Mouse (Mus musculus): Measurements from ENCODE around the gene Erp44. TPM values are rescaled to one million over a fixed set of nuclear protein-coding genes. Genes with fewer than 3 reads are reported as not detected.

Erp44 gene
- total RNA-seq, 2 experiments from 2014 or later: 29.8 to 31.9 TPM

DNA sequence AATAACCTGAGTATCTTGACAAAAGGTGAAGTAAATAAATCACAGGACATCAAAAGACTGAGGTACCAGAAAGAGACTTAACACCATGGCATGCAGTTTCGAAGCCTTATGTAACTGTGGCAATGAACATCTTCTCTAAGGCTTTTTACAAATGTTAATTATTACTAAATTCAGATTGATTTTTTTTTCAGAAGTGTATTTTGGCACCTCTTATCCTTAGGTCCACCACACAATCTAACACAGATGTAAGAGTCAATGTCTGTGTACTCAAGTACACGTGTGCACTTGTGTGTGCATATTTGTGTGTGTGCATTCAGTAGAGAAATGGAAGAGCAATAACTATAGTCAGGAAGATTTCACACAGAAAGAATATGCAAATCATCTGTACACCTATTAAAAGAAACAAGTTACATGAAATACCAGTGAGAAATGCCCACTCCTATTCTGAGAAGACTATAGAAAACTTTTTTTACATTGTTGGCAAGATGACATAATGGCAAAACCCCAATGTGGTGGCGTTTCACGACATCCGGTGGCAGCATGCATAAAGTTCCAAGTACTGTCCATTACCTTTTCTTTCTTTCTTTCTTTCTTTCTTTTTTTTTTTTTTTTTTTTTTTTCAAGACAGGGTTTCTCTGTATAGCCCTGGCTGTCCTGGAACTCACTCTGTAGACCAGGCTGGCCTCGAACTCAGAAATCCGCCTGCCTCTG lies 6.1 kb downstream of the Erp44 start:
- DNase-seq: no peak
- H3K27ac ChIP-seq: no peak overlapping the region
- intact Hi-C loops (cut with DNase I): no loop called here

DNA sequence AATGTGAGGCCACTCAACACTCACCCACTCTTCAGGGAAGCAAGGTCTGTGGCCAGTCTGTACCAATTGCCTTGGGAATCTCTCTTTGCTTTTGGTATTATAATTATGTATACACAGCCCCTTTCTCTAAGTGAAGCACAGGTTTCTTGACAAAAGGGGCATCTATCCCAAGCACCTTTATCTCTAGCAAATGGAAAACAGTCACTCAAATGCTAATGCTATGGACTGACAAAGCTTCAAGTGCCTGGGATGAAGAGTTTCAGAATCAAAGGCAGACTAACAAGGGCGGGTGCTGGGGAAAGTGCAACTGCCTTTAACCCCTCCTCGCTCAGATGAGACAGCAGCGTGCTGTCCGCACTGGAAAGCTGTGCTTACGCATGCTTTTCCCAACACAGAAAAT lies 7.5 kb downstream of the Erp44 start:
- H3K4me3 ChIP-seq: no peak overlapping the region
- H3K27ac ChIP-seq: no peak overlapping the region
- intact Hi-C loops (cut with DNase I): no loop called here
- no peak for DNase-seq
- no peak for TF ChIP-seq CTCF (IDR thresholded peaks at IDR 0.05)

More for the DNA sequence above, 6.1 kb downstream of the Erp44 start:
- no peak for TF ChIP-seq CTCF (IDR thresholded peaks at IDR 0.05)
- H3K4me3 ChIP-seq: no peak overlapping the region

DNA sequence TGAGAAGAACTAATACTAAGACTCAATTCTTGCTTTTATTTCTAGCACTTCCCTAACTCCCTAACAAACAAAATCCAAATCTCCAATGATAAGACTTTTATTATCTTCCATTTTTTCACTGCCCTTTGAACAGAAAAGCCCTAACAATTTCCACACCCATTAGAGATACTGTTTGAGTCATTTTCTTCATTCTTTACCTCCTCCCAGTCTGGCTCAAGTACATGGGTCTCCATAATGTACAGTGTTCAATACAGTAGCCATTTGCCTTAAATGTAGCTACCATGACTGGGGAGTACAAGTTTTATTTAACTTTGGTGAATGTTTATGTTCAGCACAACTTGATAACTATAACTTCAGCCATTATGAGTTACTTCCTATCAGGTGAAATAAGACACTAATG lies 8.8 kb downstream of the Erp44 start:
- no peak overlapping the region for H3K27ac ChIP-seq
- intact Hi-C loops (cut with DNase I): no loop called here
- no peak for TF ChIP-seq CTCF (IDR thresholded peaks at IDR 0.05)
- H3K4me3 ChIP-seq: no peak overlapping the region
- no peak for DNase-seq

DNA sequence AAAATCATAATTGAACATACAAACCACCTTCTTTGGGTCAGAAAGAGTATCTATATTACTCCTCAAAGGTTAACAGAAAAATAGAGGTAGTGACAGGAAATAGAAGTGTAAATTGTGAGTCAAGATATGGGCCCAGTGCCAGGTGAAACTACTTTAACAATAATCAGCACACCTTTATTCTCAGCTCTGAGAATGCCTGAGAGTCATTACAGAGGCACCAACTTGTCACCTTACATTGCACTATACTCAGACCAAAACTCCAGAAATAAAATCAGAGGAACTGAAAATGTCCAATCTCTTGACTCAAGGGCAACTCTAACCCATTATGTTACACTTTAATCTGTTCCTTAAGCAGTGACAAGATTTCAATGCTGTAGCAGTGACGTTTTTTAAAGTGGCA lies 11.2 kb downstream of the Erp44 start:
- no peak for DNase-seq
- intact Hi-C loops (cut with DNase I): no loop called here
- Histone ChIP-seq H3K27ac (no peak overlapping the region), H3K4me3 (no peak overlapping the region)
- no peak for TF ChIP-seq CTCF (IDR thresholded peaks at IDR 0.05)

DNA sequence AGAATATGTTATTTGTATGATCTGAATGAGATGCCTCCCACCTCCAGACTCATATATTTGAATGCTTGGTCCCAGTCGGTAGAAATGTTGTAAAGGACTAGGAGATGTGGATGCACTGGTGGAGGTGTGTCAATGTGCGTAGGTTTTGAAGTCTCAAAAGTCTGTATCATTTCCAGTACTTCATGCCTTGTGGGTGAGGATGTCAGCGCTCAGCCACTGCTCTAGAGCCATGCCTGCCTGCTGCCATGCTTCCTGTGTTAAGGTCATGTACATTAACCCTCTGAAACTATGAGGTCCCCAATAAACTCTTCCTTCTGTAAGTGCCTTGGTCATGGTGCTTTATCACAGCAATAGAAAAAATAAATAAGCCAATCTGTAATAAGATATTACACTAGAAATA lies 11.7 kb downstream of the Erp44 start:
- TF ChIP-seq CTCF (IDR thresholded peaks at IDR 0.05): no peak
- no peak for DNase-seq
- intact Hi-C loops (cut with DNase I): no loop called here

DNA sequence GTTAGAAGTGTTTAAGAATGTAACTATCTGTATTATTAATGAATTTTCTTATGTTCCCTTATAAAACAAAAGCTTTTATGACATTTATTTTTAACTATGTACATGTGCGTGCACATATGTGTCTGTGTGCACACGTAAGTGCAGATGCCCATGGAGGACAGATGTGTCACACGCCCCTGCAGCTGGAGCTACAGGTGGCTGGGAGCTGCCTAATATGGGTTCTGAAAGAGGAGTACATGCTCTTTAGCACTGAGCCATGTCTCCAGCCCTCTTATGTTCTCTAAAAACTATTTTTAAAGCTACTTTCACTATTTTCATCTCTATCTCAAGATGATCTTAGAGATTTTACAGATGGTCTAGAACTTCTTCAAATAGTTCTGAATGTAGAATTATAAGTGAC lies 21.3 kb downstream of the Erp44 start:
- intact Hi-C loops (cut with DNase I): no loop called here
- H3K27ac ChIP-seq: no peak overlapping the region
- TF ChIP-seq CTCF (IDR thresholded peaks at IDR 0.05): no peak
- H3K4me3 ChIP-seq: no peak overlapping the region
- no peak for DNase-seq

More for the DNA sequence above, 11.7 kb downstream of the Erp44 start:
- no peak overlapping the region for H3K4me3 ChIP-seq
- no peak overlapping the region for H3K27ac ChIP-seq

DNA sequence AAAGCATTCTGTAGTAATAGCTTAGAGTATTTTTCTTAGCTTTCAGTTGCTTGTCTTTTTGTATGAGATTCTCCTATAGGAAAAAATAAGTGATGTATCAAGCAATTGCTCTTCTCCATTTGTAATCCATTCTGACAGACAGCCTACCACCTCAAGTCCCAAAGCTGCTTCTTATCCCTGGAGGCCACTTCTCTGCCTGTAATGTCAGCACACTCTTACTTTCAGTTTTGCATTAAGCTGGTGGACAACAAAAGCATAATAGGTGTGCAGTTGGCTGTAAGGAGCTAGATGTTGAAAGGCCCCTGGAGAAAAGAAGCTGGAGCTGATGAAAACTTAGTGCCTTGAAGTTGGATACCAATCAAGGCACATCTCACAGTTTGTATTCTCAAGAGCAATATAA lies 26.1 kb downstream of the Erp44 start:
- Histone ChIP-seq H3K4me3 (no peak overlapping the region), H3K27ac (no peak overlapping the region)
- no peak for TF ChIP-seq CTCF (IDR thresholded peaks at IDR 0.05)
- no peak for DNase-seq
- intact Hi-C loops (cut with DNase I): no loop called here

DNA sequence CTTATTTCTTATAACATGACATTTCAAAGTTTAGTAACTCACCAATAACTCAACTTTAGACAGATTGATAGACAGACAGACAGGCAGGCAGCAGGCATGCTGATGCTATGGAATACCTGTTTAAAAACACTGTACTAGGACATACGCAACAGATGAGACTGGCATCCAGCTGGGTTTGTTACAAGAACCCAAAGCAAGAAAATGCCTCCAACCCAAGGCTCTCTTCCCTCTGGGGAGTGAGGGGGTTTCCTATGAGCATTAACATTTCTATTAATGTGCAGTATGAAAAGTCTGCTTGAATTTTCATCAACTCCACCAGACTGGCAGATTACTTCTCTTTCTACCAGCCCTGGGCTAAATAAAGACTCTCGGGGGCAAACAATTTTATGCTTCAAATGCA lies 35.1 kb downstream of the Erp44 start:
- TF ChIP-seq CTCF (IDR thresholded peaks at IDR 0.05): no peak
- no peak overlapping the region for H3K4me3 ChIP-seq
- intact Hi-C loops (cut with DNase I): no loop called here
- no peak overlapping the region for H3K27ac ChIP-seq
- no peak for DNase-seq

DNA sequence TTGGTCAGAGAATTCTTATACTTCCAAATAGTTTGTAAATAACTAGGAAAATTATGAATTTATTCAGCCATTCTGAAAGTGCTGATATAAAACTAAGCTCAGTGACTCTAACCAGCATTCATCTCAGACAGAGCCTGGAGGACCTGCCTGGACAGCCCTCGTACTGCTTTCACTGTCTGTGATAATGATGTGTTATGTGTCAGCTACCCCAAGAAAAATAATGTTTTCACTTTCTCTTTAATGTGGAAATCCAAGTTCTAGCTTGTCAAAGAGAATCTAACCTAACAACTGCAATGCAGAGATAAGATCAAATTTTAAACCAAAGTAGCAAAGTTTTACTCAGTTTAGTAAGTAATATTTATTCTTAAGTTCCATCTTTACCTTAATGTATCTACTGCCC lies 35.6 kb downstream of the Erp44 start:
- no peak for TF ChIP-seq CTCF (IDR thresholded peaks at IDR 0.05)
- DNase-seq: no peak
- intact Hi-C loops (cut with DNase I): no loop called here
- H3K27ac ChIP-seq: no peak overlapping the region
- H3K4me3 ChIP-seq: no peak overlapping the region

DNA sequence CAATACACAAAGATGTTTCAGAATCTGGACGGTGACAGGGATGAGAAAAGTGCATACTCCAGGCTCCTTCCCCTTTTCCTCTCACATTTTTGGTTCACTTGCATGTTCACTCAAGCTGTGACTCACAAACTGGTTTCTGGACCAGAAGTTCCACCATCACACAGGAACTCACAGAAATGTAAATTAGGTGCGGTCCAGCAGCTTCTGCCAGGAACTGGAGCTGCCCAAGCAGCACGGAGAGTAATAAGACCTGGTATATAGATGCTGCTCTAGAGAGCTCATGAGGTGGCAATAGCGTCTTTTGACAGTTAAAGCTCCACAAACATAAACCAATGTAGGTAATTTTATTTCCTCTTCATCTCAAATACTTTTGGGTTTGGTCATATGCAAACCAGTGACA lies 36.9 kb downstream of the Erp44 start:
- Histone ChIP-seq H3K4me3 (no peak overlapping the region), H3K27ac (no peak overlapping the region)
- DNase-seq: no peak
- intact Hi-C loops (cut with DNase I): no loop called here
- TF ChIP-seq CTCF (IDR thresholded peaks at IDR 0.05): no peak

DNA sequence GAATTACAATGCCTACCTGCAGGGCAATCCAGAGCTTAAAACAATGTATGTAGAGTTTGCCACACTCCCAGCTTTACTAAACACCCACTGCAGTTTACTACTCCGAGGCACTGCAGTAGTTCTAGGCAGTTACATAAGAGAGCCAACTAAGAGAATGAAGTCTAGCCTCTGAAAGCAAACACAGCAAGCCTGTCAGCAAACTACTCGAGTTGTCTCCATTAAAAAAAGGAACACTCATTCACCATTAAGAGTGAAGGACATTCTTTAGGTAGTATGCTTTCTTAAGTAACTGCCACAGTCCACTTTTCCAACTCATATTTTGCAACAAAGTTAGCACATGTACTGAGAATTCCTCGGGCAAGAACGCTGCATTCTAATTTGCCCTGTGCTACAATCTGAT lies 40.3 kb downstream of the Erp44 start:
- no peak overlapping the region for H3K27ac ChIP-seq
- no peak for TF ChIP-seq CTCF (IDR thresholded peaks at IDR 0.05)
- intact Hi-C loops (cut with DNase I): no loop called here
- no peak overlapping the region for H3K4me3 ChIP-seq
- no peak for DNase-seq

DNA sequence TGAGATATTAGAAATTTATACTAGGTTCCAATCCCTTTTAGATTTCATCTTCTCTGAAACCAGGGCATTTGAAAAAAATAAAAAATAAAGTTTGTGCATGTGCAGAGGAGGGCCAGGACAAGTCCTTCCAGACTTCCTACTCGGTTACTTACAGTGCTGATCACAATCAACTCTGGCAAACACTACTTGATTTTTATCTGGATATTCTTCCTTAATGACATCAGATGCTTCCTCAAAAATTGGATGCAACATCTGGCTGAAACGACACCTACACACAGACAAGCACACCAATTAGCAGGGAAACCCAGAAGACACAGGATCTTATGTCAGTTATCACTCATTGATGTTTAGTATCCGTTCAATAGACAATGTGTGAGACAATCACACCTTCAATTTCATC lies 42.6 kb downstream of the Erp44 start:
- intact Hi-C loops (cut with DNase I): no loop called here
- Histone ChIP-seq H3K4me3 (no peak overlapping the region), H3K27ac (no peak overlapping the region)
- no peak for TF ChIP-seq CTCF (IDR thresholded peaks at IDR 0.05)
- DNase-seq: no peak

DNA sequence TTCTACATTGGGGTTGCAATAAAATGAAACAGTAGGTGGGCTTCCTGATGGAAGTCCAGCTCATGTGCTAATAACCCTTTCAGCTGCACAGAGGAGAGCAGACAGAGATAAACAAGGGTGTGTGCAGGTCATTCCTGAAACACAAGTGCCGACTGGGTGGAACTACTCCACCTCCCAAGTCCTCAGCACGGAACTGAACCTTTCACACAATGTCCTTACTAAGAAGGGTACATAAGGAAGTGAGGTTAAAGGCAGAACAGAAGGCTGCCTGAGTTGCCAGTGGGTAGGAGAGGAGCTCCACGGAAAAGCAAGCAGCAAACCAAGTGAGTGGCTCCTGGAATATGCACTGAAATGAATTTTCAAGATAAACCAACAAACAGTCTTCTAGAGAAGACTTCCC lies 52.6 kb downstream of the Erp44 start:
- H3K4me3 ChIP-seq: no peak overlapping the region
- intact Hi-C loops (cut with DNase I): loop anchor here (5.0 kb wide), 1 partner anchor 51 kb away; the partner anchor contains the start of genes Erp44 and Invs
- H3K27ac ChIP-seq: no peak overlapping the region
- TF ChIP-seq CTCF (IDR thresholded peaks at IDR 0.05): no peak
- DNase-seq: no peak

DNA sequence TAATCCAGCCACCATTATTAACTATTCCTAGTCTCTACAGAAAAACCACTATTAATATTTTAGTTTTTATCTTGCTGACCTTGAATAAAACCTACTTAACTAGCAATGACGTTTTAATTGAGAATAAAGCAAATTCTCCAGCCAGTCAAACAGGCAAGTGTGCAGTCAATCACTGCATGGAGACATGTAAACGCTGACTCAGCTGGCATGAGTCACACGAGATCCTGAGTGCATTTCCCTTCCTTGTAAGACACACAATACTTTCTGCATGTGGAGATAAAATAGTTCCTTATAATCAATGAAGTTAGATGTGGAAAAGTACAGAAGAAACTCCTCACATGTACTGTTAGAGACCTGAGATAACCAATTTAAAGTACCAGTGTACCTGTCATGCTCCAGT lies 53.8 kb downstream of the Erp44 start:
- DNase-seq: no peak
- Histone ChIP-seq H3K27ac (no peak overlapping the region), H3K4me3 (no peak overlapping the region)
- intact Hi-C loops (cut with DNase I): loop anchor here (1.0 to 5.0 kb wide), 2 partner anchors 52 to 156 kb away; partner anchors contain the start of genes Erp44 and Invs
- no peak for TF ChIP-seq CTCF (IDR thresholded peaks at IDR 0.05)

All from gastrocnemius, adult 2 months (tissue).